Mouse (Mus musculus): Measurements from ENCODE around the gene Cped1. TPM values are rescaled to one million over a fixed set of nuclear protein-coding genes. Genes with fewer than 3 reads are reported as not detected.

The Cped1 gene
- total and polyA plus RNA-seq, 3 experiments: 6.9 to 23.3 (median 23.0) TPM

GRCm38 (mm10) chr6:21991151-21991550 lies 5.4 kb downstream of the Cped1 start:
- TF ChIP-seq EP300 (IDR thresholded peaks at IDR 0.05; ENCODE audit: insufficient read depth, low read depth, low read length) (no peak), CTCF (IDR thresholded peaks at IDR 0.05) (no peak), POLR2A (IDR thresholded peaks at IDR 0.05; ENCODE audit: insufficient read depth, low read depth, low read length) (no peak)
- Histone ChIP-seq H3K4me3 (no peak overlapping the region), H3K27me3 (ENCODE audit: control insufficient read depth, insufficient read depth, low read length) (no peaks in the 10 kb centered on the region), H3K27ac (peak overlapping the region; percentile 92), H3K36me3 (ENCODE audit: control insufficient read depth, insufficient read depth, low read length) (peaks cover 35% of the 10 kb centered on the region), H3K79me2 (replicated peaks; ENCODE audit: control insufficient read depth, insufficient read depth, low read length) (peaks cover 3% of the 10 kb centered on the region; the same call in 1 of the 2 replicates), H3K4me1 (ENCODE audit: control insufficient read depth, insufficient read depth, low read length) (peaks cover 11% of the 10 kb centered on the region), H3K9ac (ENCODE audit: low read depth, low read length) (no peak overlapping the region)
- WGBS: 67% methylated on average over 4 of the region's 4 CpGs
- intact Hi-C loops (cut with DNase I): no loop called here
- no peak for DNase-seq

GRCm38 (mm10) chr6:21993070-21993469 lies 7.4 kb downstream of the Cped1 start:
- WGBS: 77% methylated on average over 2 of the region's 2 CpGs
- H3K27ac ChIP-seq: no peak overlapping the region
- DNase-seq: no peak
- peaks cover 1% of the 10 kb centered on the region; the same call in 1 of the 2 replicates for H3K79me2 ChIP-seq (replicated peaks; ENCODE audit: control insufficient read depth, insufficient read depth, low read length)
- no peak overlapping the region for H3K4me3 ChIP-seq
- no peak for TF ChIP-seq POLR2A (IDR thresholded peaks at IDR 0.05; ENCODE audit: insufficient read depth, low read depth, low read length)
- TF ChIP-seq CTCF (IDR thresholded peaks at IDR 0.05): no peak
- no peak for TF ChIP-seq EP300 (IDR thresholded peaks at IDR 0.05; ENCODE audit: insufficient read depth, low read depth, low read length)
- intact Hi-C loops (cut with DNase I): no loop called here
- H3K4me1 ChIP-seq (ENCODE audit: control insufficient read depth, insufficient read depth, low read length): peaks cover 17% of the 10 kb centered on the region
- H3K27me3 ChIP-seq (ENCODE audit: control insufficient read depth, insufficient read depth, low read length): no peaks in the 10 kb centered on the region
- H3K9ac ChIP-seq (ENCODE audit: low read depth, low read length): no peak overlapping the region
- H3K36me3 ChIP-seq (ENCODE audit: control insufficient read depth, insufficient read depth, low read length): peaks cover 40% of the 10 kb centered on the region

- H3K36me3 ChIP-seq (ENCODE audit: control insufficient read depth, insufficient read depth, low read length): peaks cover 35% of the 10 kb centered on the region
- no peaks in the 10 kb centered on the region for H3K27me3 ChIP-seq (ENCODE audit: control insufficient read depth, insufficient read depth, low read length)
- no peak overlapping the region for H3K4me3 ChIP-seq
- no peak for DNase-seq
- intact Hi-C loops (cut with DNase I): no loop called here
- peaks cover 30% of the 10 kb centered on the region for H3K4me1 ChIP-seq (ENCODE audit: control insufficient read depth, insufficient read depth, low read length)
- no peak for TF ChIP-seq CTCF (IDR thresholded peaks at IDR 0.05)
- TF ChIP-seq POLR2A (IDR thresholded peaks at IDR 0.05; ENCODE audit: insufficient read depth, low read depth, low read length): no peak
- no peak for TF ChIP-seq EP300 (IDR thresholded peaks at IDR 0.05; ENCODE audit: insufficient read depth, low read depth, low read length)
- WGBS: 29% methylated on average over 4 of the region's 4 CpGs
- no peaks in the 10 kb centered on the region for H3K79me2 ChIP-seq (replicated peaks; ENCODE audit: control insufficient read depth, insufficient read depth, low read length)
- peak overlapping the region; percentile 48 for H3K27ac ChIP-seq
- H3K9ac ChIP-seq (ENCODE audit: low read depth, low read length): no peak overlapping the region
These were observed 12.4 kb downstream of the Cped1 start for GRCm38 (mm10) chr6:21998131-21998530.

GRCm38 (mm10) chr6:21999025-21999424 lies 13.3 kb downstream of the Cped1 start:
- Histone ChIP-seq H3K4me3 (peak overlapping the region; percentile 17; the same call in 1 of the 2 replicates), H3K27me3 (ENCODE audit: control insufficient read depth, insufficient read depth, low read length) (no peaks in the 10 kb centered on the region), H3K36me3 (ENCODE audit: control insufficient read depth, insufficient read depth, low read length) (peaks cover 33% of the 10 kb centered on the region), H3K79me2 (replicated peaks; ENCODE audit: control insufficient read depth, insufficient read depth, low read length) (no peaks in the 10 kb centered on the region), H3K9ac (ENCODE audit: low read depth, low read length) (no peak overlapping the region), H3K27ac (peak overlapping the region; percentile 48), H3K4me1 (ENCODE audit: control insufficient read depth, insufficient read depth, low read length) (peaks cover 31% of the 10 kb centered on the region)
- peak; percentile 42; the same call in 1 of the 2 replicates for TF ChIP-seq EP300 (IDR thresholded peaks at IDR 0.05; ENCODE audit: insufficient read depth, low read depth, low read length)
- no peak for TF ChIP-seq CTCF (IDR thresholded peaks at IDR 0.05)
- peak; percentile 22; the same call in 1 of the 2 replicates for TF ChIP-seq POLR2A (IDR thresholded peaks at IDR 0.05; ENCODE audit: insufficient read depth, low read depth, low read length)
- intact Hi-C loops (cut with DNase I): no loop called here
- DNase-seq: peak in 1 of 2 experiments; percentile 34
- WGBS: 37% methylated on average over 11 of the region's 11 CpGs

- no peaks in the 10 kb centered on the region for H3K27me3 ChIP-seq (ENCODE audit: control insufficient read depth, insufficient read depth, low read length)
- peaks cover 32% of the 10 kb centered on the region for H3K4me1 ChIP-seq (ENCODE audit: control insufficient read depth, insufficient read depth, low read length)
- H3K9ac ChIP-seq (ENCODE audit: low read depth, low read length): no peak overlapping the region
- H3K79me2 ChIP-seq (replicated peaks; ENCODE audit: control insufficient read depth, insufficient read depth, low read length): no peaks in the 10 kb centered on the region
- peaks cover 38% of the 10 kb centered on the region for H3K36me3 ChIP-seq (ENCODE audit: control insufficient read depth, insufficient read depth, low read length)
- intact Hi-C loops (cut with DNase I): loop anchor here (2.0 kb wide), 1 partner anchor 13 kb away; no protein-coding TSS in a partner anchor
- no peak for DNase-seq
- TF ChIP-seq POLR2A (IDR thresholded peaks at IDR 0.05; ENCODE audit: insufficient read depth, low read depth, low read length) (no peak), CTCF (IDR thresholded peaks at IDR 0.05) (no peak), EP300 (IDR thresholded peaks at IDR 0.05; ENCODE audit: insufficient read depth, low read depth, low read length) (no peak)
- H3K27ac ChIP-seq: peak overlapping the region; percentile 71
- 46% methylated on average over 6 of the region's 6 CpGs for WGBS
- H3K4me3 ChIP-seq: no peak overlapping the region
These were observed 14.4 kb downstream of the Cped1 start for GRCm38 (mm10) chr6:22000086-22000485.

GRCm38 (mm10) chr6:22000881-22001280 lies 15.2 kb downstream of the Cped1 start:
- no peaks in the 10 kb centered on the region for H3K79me2 ChIP-seq (replicated peaks; ENCODE audit: control insufficient read depth, insufficient read depth, low read length)
- no peak overlapping the region for H3K9ac ChIP-seq (ENCODE audit: low read depth, low read length)
- 23% methylated on average over 3 of the region's 3 CpGs for WGBS
- H3K27ac ChIP-seq: peak overlapping the region; percentile 71
- H3K4me1 ChIP-seq (ENCODE audit: control insufficient read depth, insufficient read depth, low read length): peaks cover 32% of the 10 kb centered on the region
- H3K27me3 ChIP-seq (ENCODE audit: control insufficient read depth, insufficient read depth, low read length): no peaks in the 10 kb centered on the region
- no peak overlapping the region for H3K4me3 ChIP-seq
- peaks cover 38% of the 10 kb centered on the region for H3K36me3 ChIP-seq (ENCODE audit: control insufficient read depth, insufficient read depth, low read length)
- intact Hi-C loops (cut with DNase I): loop anchor here (1.0 to 2.0 kb wide), 3 partner anchors 14 to 44 kb away; no protein-coding TSS in a partner anchor
- no peak for DNase-seq
- TF ChIP-seq EP300 (IDR thresholded peaks at IDR 0.05; ENCODE audit: insufficient read depth, low read depth, low read length) (no peak), POLR2A (IDR thresholded peaks at IDR 0.05; ENCODE audit: insufficient read depth, low read depth, low read length) (no peak), CTCF (IDR thresholded peaks at IDR 0.05) (no peak)

Data from heart, adult 2 months (tissue).